Mouse (Mus musculus) kidney, embryonic 15.5 days (tissue): ENCODE measurements at regions not wholly inside any gene's neighbourhood (a gene's known extent, or its start where the extent isn't known, plus 50 kb on each side); places are given as distances from the start of the nearest gene placed in this dataset.
A peak's percentile ranks its signal among the peaks of the same experiment; 100 is the strongest.

Experiments used
- ATAC-seq: fragments of 200-750 bp; cut with Nextera tagmentation; replicated peaks from 2 replicates; pipeline ENCODE4 v1.8.0; 2017; ENCODE audit warnings: moderate TSS enrichment; ENCODE audit not compliant: low FRiP score
- H3K27ac ChIP-seq: fragments of 300-500 bp; sonication (generic); 2 replicates; pipeline ENCODE4 v1.5.1; 2015; ENCODE audit warnings: mild to moderate bottlenecking, inconsistent platforms
- H3K27me3 ChIP-seq: fragments of 300-500 bp; sonication (generic); 2 replicates; pipeline ENCODE4 v1.6.1; 2015; ENCODE audit warnings: inconsistent platforms
- H3K36me3 ChIP-seq: fragments of 300-500 bp; sonication (generic); 2 replicates; pipeline ENCODE4 v1.6.1; 2015; ENCODE audit warnings: inconsistent platforms
- H3K4me1 ChIP-seq: fragments of 300-500 bp; sonication (generic); 2 replicates; pipeline ENCODE4 v1.6.1; 2015; ENCODE audit warnings: inconsistent platforms
- H3K4me2 ChIP-seq: fragments of 300-500 bp; sonication (generic); 2 replicates; pipeline ENCODE4 v1.6.1; 2015; ENCODE audit warnings: moderate library complexity, mild to moderate bottlenecking, inconsistent platforms
- H3K4me3 ChIP-seq: fragments of 300-500 bp; sonication (generic); replicated peaks from 2 replicates; pipeline ENCODE4 v1.5.1; 2015; ENCODE audit warnings: mild to moderate bottlenecking, inconsistent platforms
- H3K9ac ChIP-seq: fragments of 300-500 bp; sonication (generic); 2 replicates; pipeline ENCODE4 v1.6.1; 2015; ENCODE audit warnings: mild to moderate bottlenecking, inconsistent platforms
- H3K9me3 ChIP-seq: fragments of 300-500 bp; sonication (generic); replicated peaks from 2 replicates; pipeline ENCODE4 v1.6.1; 2016; ENCODE audit warnings: inconsistent platforms
- WGBS: fragments of 180-500 bp; shearing (Covaris S2); methylation state at CpG from one replicate; pipeline ENCODE4 v1.1.7; 2015; ENCODE audit warnings: mixed read lengths; 5-methylcytosine and 5-hydroxymethylcytosine counted together

DNA sequence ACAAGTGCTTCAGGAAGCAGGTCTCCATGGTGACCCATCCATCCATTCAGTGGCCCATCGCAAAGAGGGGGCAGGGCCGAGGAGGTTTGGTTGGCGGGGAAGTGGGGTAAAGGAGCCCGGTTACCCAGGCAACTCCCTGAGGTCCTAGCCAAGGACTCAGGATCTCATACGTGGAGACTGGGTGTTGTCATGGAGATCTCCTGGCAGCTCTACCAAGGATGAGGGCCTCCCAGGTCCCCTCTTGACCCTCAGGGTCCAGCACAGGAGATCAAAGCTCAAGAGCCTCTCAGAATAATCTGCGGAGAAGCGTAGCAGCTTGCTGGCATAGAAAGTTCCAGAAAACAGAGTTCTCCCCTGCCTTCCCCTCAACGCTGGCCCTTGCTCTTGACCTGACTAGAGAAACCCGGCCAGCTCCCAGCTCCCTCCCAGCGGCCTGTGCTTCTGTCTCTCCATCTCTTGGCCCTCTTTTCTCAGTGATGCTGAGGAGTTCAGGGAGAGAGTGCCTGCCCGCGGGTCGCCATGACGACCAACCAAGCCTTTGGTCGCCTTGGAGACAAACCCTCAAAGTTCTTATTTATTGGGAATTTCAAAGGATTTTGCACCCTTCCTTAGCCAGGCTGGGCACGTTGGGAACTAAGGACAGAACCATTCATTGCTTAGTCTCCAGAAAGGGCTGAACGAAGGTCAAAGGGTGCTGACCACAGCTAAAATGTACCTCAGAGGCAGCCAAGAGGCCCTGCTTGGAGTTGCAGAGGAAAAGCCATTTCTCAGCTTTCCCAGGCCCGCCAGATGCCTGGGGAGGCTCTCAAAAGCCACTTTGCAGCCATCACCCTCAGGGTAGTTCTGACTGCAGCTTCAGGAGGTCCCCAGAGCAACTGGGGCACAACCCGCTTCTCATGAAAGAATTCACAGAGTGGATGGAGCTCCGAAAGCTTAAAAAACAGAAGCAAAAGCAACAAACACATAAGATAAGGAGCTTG is 60.0 kb downstream of the Ubiad1 start:
- H3K4me2 ChIP-seq: no peak overlapping the region
- H3K36me3 ChIP-seq: no peaks in the 10 kb centered on the region
- no peak for ATAC-seq
- H3K4me1 ChIP-seq: 0 out of 2 replicates have a peak, but pooled peaks cover 3% of the 10 kb centered on the region
- WGBS: 41% methylated on average over 20 of the region's 20 CpGs
- H3K9ac ChIP-seq: no peak overlapping the region
- no peak overlapping the region for H3K27ac ChIP-seq
- no peaks in the 10 kb centered on the region for H3K9me3 ChIP-seq
- no peak overlapping the region for H3K4me3 ChIP-seq
- no peaks in the 10 kb centered on the region for H3K27me3 ChIP-seq

DNA sequence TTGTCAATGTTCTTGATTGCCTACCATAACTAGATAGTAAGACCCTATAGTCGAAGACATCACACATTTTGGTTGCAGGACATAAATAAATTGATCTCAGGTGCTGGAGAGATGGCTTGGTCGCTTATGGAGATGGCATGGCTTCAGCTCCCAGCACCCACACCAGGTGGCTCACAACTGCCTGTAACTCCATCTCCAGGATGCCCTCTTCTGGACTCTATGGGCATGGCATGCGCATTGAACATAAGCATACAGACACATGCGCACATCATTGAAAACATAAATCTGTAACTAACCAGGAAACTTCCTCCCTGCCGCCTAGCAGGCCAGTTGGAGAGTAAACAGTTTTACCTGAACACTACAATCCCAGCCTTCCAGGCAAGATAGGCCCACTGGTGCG is 64.0 kb downstream of the Ubiad1 start:
- Histone ChIP-seq H3K4me3 (no peak overlapping the region), H3K27me3 (0 out of 2 replicates have a peak, but pooled peaks cover 2% of the 10 kb centered on the region), H3K4me1 (peaks cover 14% of the 10 kb centered on the region), H3K4me2 (no peak overlapping the region), H3K36me3 (no peaks in the 10 kb centered on the region), H3K9ac (no peak overlapping the region), H3K9me3 (no peaks in the 10 kb centered on the region), H3K27ac (no peak overlapping the region)
- no peak for ATAC-seq
- WGBS: 85% methylated on average over 6 of the region's 6 CpGs

DNA sequence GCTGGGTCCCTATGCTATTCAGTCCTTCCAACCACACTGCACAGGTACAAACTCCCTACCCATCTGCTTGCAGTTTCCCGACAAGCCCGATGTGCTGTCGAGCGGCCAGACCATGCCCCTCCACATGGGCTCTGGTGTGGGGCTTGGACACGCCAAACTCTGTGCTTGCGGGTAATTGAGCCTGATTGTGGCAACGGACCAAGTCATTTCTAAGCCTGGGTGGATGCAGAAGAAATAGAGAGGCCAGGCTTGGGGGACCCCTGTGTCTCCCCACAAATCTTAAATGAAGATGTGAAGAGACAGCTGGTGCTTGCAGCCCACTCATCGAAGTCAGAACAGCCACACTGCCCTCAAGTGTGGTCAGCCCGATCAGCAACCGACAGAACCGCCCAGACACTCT is 66.1 kb downstream of the Ubiad1 start:
- Histone ChIP-seq H3K9me3 (no peaks in the 10 kb centered on the region), H3K4me2 (no peak overlapping the region), H3K27ac (no peak overlapping the region), H3K9ac (no peak overlapping the region), H3K4me3 (no peak overlapping the region), H3K27me3 (0 out of 2 replicates have a peak, but pooled peaks cover 2% of the 10 kb centered on the region), H3K4me1 (peaks cover 11% of the 10 kb centered on the region), H3K36me3 (no peaks in the 10 kb centered on the region)
- WGBS: 69% methylated on average over 11 of the region's 11 CpGs
- ATAC-seq: no peak

DNA sequence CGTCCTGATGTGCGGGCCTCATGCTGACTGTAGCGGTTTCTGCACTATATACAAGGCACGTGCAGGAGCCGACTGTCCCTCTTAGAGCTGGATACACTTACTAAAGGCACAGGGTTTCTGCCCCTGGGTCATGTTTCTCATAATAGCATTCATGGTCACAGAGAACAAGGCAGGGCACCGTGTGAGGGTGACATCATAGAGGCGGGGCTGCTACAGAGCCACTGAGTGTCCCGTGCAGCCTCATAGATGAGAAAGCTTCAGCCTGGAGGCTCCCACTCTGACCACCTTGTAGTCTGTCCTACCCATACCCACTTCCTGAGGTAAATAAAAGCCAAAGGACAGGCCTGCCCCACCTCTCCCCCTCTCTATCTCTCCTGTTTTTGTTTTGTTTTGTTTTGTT is 67.2 kb downstream of the Ubiad1 start:
- ATAC-seq: peak; percentile 20; the same call in 1 of the 2 replicates
- 29% methylated on average over 8 of the region's 8 CpGs for WGBS
- no peak overlapping the region for H3K27ac ChIP-seq

DNA sequence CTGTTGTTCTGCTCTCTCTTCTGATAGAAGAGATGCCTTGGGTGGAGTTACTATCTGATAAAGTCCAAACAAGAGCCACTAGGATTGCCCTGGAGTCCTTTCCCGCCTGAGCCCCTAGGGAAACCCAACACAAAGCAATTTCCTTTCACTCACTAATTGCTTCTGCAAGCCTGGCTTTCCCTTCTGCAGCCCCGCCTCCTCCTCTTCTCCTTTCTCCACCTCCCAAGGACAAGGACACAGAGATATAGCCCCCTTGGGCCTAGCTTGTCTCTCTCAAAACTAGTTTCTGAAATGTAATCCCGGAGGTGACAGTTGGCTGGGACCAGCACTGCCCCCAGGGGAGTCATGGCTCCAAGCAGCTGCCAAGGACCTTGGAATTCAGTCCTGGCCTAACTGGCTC is 68.1 kb downstream of the Ubiad1 start:
- ATAC-seq: no peak
- H3K27me3 ChIP-seq: 0 out of 2 replicates have a peak, but pooled peaks cover 2% of the 10 kb centered on the region
- no peaks in the 10 kb centered on the region for H3K9me3 ChIP-seq
- H3K36me3 ChIP-seq: no peaks in the 10 kb centered on the region
- H3K9ac ChIP-seq: no peak overlapping the region
- no peak overlapping the region for H3K4me2 ChIP-seq
- H3K4me3 ChIP-seq: no peak overlapping the region
- H3K27ac ChIP-seq: no peak overlapping the region
- H3K4me1 ChIP-seq: peaks cover 11% of the 10 kb centered on the region
- 15% methylated on average over 3 of the region's 3 CpGs for WGBS

More for the DNA sequence above, 67.2 kb downstream of the Ubiad1 start:
- Histone ChIP-seq H3K9ac (no peak overlapping the region), H3K9me3 (no peaks in the 10 kb centered on the region), H3K36me3 (no peaks in the 10 kb centered on the region), H3K4me3 (no peak overlapping the region), H3K4me1 (peaks cover 11% of the 10 kb centered on the region), H3K4me2 (no peak overlapping the region), H3K27me3 (0 out of 2 replicates have a peak, but pooled peaks cover 2% of the 10 kb centered on the region)

GRCm38 (mm10) chr4:148371489-148371888 is 73.1 kb downstream of the Ubiad1 start:
- Histone ChIP-seq H3K27ac (no peak overlapping the region), H3K4me2 (no peak overlapping the region), H3K9me3 (no peaks in the 10 kb centered on the region), H3K9ac (no peak overlapping the region), H3K27me3 (no peaks in the 10 kb centered on the region), H3K4me3 (no peak overlapping the region), H3K36me3 (no peaks in the 10 kb centered on the region), H3K4me1 (peaks cover 3% of the 10 kb centered on the region)
- ATAC-seq: no peak
- 93% methylated on average over 7 of the region's 7 CpGs for WGBS

DNA sequence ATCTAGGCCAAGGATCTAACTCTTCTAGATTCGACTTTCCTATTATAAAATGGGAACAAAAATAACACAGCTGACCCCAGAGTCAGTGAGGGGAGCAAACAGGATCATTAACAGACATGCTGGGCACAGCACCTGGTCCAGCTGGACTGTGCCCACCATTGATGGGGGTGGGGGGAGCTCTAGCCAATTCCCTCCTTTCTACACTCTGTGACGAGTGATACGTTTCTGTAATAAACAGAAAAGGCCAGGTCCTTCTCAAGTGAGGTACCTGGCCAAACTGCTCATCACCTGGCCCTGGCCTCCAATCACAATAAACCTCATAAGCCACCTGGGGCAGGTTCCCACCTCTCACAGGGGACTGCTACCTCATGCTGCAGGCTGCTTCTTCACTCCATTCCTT is 76.9 kb downstream of the Ubiad1 start:
- no peak overlapping the region for H3K4me3 ChIP-seq
- H3K36me3 ChIP-seq: no peaks in the 10 kb centered on the region
- H3K9me3 ChIP-seq: no peaks in the 10 kb centered on the region
- H3K9ac ChIP-seq: no peak overlapping the region
- H3K27me3 ChIP-seq: no peaks in the 10 kb centered on the region
- no peaks in the 10 kb centered on the region for H3K4me1 ChIP-seq
- H3K27ac ChIP-seq: no peak overlapping the region
- no peak overlapping the region for H3K4me2 ChIP-seq
- no peak for ATAC-seq
- WGBS: 66% methylated on average over 3 of the region's 3 CpGs

GRCm38 (mm10) chr4:148365804-148366203 is 78.0 kb upstream of the Disp3 start:
- Histone ChIP-seq H3K27me3 (no peaks in the 10 kb centered on the region), H3K9ac (no peak overlapping the region), H3K36me3 (no peaks in the 10 kb centered on the region), H3K4me1 (no peaks in the 10 kb centered on the region), H3K9me3 (no peaks in the 10 kb centered on the region), H3K4me3 (no peak overlapping the region), H3K4me2 (no peak overlapping the region), H3K27ac (no peak overlapping the region)
- ATAC-seq: no peak
- WGBS: 59% methylated on average over 4 of the region's 4 CpGs

GRCm38 (mm10) chr4:148363366-148364121 is 75.8 kb upstream of the Disp3 start:
- Histone ChIP-seq H3K9ac (no peak overlapping the region), H3K27ac (no peak overlapping the region), H3K36me3 (no peaks in the 10 kb centered on the region), H3K27me3 (no peaks in the 10 kb centered on the region), H3K4me2 (no peak overlapping the region), H3K4me3 (no peak overlapping the region), H3K9me3 (no peaks in the 10 kb centered on the region), H3K4me1 (no peaks in the 10 kb centered on the region)
- ATAC-seq: no peak
- WGBS: 69% methylated on average over 10 of the region's 10 CpGs

GRCm38 (mm10) chr4:148360931-148361330 is 73.2 kb upstream of the Disp3 start:
- Histone ChIP-seq H3K4me1 (no peaks in the 10 kb centered on the region), H3K27ac (no peak overlapping the region), H3K36me3 (no peaks in the 10 kb centered on the region), H3K9ac (no peak overlapping the region), H3K27me3 (no peaks in the 10 kb centered on the region), H3K4me3 (no peak overlapping the region), H3K9me3 (no peaks in the 10 kb centered on the region), H3K4me2 (no peak overlapping the region)
- no peak for ATAC-seq
- WGBS: 75% methylated on average over 9 of the region's 9 CpGs

DNA sequence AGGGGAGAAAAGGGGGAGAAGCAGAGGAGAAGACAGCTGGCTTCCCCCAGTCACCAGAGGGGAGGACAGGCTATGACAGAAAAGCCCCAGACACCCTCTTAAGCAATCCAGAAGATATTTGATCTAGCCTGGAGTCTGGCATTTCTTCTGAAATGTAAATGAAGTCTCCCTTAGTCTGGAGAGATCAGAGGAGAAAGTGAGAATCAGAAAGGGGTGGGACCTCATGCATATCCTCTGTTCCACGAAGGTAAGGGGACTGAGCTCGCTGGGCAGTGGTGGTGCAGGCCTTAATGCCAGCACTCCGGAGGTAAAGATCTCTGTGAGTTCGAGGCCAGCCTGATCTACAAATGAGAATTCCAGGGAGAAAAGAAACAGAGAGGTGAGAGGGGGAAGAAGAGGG is 70.6 kb upstream of the Disp3 start:
- 31% methylated on average over 4 of the region's 4 CpGs for WGBS
- Histone ChIP-seq H3K27ac (no peak overlapping the region), H3K4me1 (no peaks in the 10 kb centered on the region), H3K4me2 (no peak overlapping the region), H3K27me3 (no peaks in the 10 kb centered on the region), H3K9ac (no peak overlapping the region), H3K9me3 (no peaks in the 10 kb centered on the region), H3K36me3 (no peaks in the 10 kb centered on the region), H3K4me3 (no peak overlapping the region)
- no peak for ATAC-seq

- peaks cover 8% of the 10 kb centered on the region for H3K9me3 ChIP-seq
- no peaks in the 10 kb centered on the region for H3K36me3 ChIP-seq
- no peak overlapping the region for H3K4me3 ChIP-seq
- no peaks in the 10 kb centered on the region for H3K4me1 ChIP-seq
- WGBS: 87% methylated on average over 10 of the region's 10 CpGs
- H3K4me2 ChIP-seq: no peak overlapping the region
- H3K9ac ChIP-seq: no peak overlapping the region
- no peak overlapping the region for H3K27ac ChIP-seq
- H3K27me3 ChIP-seq: no peaks in the 10 kb centered on the region
- no peak for ATAC-seq
Observed at GRCm38 (mm10) chr4:148357221-148357621, 69.5 kb upstream of the Disp3 start.
